Mouse (Mus musculus) brain, adult 2 months (tissue): ENCODE results near the gene Adh4.
"Not testable (repeated sequence)": the region's sequence is repeated elsewhere in the genome, so short reads cannot be mapped to it uniquely, and the experiment has no call there.

ENCODE experiments used
- DNase-seq: peaks from one replicate; pipeline ENCODE4 v3.0.0; 2011; ENCODE audit warnings: low read depth, low spot score

Gene Adh4

DNA sequence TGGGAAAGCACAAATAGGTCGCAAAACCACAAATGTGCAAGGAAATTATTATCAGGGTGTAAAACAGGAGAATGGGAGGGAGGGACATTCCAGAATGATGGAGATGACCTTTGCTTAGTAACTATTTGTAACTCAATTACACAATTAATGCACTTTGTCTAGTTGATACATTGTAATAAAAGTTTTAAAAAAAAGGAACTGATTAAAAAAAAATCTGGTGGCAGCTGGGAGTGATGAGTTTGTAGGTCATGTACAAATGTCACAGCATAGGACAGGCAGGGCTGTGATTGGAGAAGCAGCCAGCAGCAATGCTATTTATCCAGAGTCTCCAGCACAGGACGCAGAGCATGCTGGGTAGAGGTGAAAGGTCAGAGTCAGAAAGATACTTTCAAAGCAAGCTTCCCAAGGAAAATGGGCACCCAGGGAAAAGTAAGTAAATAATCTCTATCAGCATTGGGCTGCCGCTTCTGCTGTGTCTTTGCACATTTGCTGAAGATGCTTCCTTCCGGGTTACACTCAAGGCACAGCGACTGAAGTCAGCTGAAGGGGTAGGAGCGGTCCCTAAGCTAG, at the start of gene Adh4:
Gene Adh4 (plus strand): TSS at position 346 of the 570 bp plus-strand sequence.
- no peak for DNase-seq

DNA sequence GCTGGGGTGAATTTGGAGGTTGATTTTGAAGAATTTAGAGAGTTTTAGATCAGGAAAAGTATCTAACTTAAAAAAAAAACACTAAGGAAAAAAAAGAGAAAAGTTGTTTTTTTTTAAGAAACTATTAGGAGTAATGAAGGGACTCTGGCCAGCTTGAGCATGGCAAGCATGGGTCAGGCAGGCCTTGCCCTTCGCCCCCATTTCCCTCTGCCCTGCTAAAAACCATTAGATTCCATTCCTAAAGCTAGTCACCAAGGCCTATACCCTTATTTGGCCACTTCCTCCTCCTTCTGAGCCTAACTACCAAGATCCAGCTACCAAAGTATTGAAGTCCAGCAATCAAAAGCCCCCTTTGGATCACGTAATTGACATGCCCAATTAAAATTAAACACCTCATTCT, 49.1 kb upstream of the Adh4 start:
- no peak for DNase-seq

DNA sequence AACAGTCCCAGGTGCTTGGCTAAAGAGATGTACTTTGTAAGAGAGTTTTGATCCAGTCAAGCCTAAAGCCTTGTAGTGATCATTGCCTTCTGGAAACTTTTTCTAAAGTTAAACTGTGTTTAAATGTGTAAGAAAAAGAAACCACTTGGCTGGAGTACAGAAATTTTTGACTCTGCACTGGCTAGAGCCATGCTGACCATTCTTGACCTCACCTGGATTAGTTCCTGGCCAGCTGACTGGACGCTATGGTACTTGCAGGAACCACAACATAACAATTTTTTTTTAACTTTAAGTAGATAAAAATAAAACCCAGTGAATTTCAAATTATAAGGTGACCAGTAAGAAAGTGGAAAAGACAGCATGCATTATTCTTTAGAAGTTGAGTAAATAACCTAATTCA, 45.7 kb upstream of the Adh4 start:
- DNase-seq = no peak

DNA sequence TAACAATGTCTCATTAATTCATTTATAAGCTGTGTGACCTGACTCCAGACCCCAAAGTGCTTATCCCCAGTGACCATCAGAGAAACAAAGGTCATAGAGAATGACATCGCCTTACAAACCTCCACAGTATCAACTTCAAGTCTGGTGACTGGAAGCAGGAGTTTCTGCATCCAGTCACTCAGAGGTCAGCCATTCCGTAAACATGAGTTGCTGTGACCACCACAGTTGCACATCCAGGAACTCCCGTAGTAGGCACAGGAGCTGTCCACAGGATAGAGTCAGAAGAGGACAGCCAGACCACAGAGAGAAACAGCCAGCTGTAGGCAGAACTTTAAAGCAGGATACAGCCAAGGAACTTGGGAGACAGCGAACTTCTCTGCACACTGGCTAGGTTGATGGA, 45.0 kb upstream of the Adh4 start:
- DNase-seq = not testable (repeated sequence)

DNA sequence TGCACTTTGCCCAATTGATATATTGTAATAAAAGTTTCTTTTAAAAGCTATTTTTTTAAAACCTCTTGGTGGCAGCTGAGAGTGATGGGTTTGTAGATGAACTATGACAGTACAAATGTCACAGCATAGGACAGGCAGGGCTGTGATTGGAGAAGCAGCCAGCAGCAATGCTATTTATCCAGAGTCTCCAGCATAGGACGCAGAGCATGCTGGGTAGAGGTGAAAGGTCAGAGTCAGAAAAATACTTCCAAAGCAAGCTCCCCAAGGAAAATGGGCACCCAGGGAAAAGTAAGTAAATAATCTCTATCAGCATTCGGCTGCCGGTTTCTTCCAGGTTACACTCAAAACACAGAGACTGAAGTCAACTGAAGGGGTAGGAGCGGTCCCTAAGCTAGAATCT, 41.3 kb upstream of the Adh4 start:
- DNase-seq = no peak

DNA sequence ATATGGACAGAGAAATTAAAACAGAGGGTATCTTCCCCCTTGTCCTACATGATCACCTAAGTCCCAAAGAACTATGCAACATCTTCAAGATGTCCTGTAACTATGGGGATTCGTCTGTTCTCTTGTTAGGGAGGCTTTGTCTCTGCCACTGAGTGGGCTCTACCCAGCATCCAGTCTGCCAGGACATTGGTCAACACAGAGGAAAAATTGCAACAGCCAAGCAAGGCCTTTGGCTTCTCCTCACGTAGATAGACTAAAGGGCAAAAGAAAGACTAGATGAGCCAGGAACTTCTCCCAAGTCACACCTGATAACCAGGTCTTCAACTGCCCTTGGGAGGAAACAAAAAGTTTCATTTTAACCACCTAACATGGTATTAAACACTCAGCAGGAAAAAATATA, 40.1 kb upstream of the Adh4 start:
- DNase-seq = no peak

DNA sequence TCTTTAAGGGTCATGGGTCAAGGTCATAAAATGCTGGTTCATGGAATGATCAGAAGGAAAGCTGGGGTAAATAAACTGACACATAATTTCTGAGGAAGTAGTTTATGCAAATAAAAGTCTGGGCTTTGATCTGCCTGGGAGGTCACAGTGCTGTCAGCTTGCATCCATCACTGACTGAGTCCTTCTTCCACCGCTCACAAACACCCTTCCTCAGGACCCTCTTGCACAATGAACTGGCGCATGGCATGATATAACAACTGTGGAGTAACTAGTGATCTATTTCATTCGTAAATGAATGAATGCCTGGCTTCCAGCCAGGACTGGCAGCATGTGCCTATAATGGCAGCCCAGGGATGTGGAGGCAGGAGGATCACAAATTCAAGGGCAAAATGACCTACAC, 34.1 kb upstream of the Adh4 start:
- DNase-seq = no peak

DNA sequence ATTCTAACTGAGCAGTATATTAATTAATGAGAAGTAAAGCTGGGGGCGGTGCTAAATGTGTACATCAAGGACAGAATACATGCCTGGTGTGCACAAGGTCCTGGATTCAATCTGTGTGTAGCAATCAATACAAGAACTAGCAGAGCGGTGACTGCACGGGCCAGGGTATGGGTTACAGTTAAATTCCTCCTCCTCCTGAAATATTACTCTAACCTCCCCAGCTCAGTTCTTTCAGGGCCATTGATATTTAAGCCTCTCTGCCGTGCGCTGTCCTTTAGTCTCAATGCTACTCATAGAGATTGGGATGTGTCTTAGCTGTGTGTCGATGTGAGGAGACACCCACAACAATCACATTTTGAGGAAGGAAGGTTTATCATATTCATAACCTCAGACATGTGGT, 28.1 kb upstream of the Adh4 start:
- DNase-seq = no peak

DNA sequence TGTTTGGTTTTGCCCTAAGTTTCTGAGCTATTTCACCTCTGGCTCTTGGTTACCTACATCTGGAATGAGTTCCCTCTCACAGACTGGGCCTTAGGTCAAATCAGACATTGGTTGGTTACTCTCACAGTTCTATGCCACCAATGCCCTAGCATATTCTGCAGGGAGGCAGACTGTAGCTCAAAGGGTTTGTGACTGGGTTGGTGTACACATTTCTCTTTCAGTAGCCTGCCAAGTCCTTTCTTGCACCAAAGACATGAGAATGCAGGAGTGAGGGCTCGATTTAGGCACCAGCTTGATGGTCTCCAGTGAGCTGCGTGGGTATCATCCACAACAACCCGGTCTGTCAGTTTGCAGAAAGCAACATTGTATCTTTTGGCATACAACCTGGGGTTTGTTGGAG, 10.4 kb upstream of the Adh4 start:
- DNase-seq = no peak

DNA sequence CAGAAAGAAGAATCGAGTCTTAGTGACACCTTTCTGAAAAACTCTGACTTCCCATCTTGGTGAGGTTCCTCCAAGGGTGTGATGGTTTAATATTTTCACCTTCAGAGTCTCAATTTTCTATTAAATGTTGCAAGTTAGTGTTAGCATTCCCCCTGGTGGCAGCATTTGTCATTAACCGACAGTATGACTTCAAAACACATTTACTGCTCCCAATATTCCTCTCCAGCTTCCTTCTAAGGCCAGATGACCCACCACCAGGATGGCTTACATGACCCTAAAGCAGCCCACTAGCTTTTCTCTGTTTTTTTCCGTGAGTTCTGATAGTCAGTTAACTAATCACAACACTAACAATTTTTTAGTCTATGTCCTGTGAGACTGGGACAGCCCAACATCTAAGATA, 9.9 kb upstream of the Adh4 start:
- peak; percentile 62 for DNase-seq

DNA sequence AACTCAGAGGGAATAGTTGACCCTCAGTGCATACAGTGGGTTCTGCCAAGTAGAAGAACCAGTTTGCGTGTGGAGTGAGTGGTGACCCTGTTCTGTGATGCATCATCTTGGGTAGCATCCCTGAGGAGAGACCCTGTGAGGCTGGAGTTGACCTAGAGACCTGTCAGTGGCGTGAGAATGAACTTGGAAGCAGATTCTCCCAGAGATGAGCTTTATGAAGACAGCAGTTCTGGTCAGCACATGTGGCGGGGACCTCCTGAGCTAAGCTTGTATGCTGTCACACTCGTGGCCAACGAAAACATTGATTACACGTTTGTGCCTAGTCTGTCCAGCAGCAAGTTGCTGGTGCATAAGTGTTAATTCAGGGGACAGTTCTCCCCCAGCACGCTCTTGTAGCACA, 9.4 kb upstream of the Adh4 start:
- no peak for DNase-seq

DNA sequence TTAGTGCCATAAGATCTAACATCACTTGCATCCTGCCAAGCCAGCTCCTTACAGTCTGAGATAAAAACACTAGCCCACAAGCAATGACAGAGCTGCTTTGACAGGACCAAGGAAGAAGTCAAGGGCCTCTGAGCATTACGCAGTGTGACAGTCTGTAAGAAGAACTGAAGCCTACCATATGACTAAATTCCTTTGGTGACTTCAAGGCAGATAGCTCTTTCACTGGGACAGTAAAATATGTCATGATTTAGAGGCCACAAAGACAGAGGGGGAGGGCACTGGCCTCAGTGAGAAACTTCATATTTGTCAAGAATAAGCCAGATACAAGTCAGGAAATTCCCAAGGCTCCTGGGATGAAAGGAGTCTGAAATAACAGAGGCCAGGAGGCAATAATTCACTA, 7.3 kb upstream of the Adh4 start:
- DNase-seq = no peak

DNA sequence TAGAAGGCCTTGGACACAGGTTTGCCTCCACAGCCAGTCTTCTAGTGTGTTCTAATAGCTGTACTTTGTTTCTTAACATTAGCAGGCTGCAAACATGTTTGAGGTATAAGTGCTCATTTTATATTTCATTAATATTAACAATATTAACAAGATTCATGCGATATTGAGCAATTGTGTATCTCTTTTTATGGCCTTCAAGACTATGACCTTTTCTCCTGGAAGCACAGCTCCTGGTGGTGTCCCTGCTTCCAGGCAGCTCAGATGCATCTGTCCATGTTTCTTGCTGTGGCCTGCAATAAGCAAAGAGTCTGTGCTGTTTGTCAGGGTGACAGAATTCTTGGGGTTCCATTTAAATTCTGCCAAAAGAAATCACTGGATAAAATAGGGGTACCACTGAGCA, 5.7 kb upstream of the Adh4 start:
- DNase-seq = no peak

DNA sequence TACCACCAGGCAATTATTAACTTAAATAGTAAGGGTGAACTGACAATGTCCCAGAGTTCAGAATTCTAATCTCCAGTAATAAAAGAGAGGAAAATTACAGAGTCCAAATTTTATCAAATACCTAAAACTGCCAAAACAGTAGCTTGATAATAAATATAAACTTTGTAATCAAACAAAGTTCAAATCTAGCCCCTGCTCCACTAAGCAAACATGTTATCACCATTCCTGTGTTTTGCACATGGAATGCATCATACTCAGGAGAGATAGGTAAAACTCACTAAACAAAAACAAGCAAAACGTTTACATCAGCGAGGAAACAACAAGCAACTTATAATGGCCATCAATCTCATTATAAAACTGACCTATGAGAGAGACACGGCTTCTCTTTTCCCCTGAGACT, 5.1 kb upstream of the Adh4 start:
- DNase-seq = no peak

DNA sequence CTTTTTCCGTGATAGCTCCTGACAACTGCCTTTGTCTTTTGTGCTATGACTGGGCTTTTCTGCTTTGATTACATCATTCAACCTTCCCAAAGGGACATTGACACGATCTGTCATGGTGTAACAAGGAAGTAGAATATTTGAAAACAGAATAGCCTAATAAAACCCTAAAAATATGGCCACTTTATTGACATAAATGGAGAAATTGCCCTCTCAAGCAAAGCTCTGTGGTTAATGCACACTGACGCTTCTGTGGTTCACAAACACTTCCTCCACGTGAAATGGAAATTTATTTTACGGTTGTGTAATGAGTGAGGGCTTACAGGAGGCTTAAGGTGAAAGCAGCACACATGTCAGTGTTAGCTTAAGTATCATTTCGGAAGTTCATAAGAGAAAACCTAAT, 4.1 kb downstream of the Adh4 start:
- no peak for DNase-seq

DNA sequence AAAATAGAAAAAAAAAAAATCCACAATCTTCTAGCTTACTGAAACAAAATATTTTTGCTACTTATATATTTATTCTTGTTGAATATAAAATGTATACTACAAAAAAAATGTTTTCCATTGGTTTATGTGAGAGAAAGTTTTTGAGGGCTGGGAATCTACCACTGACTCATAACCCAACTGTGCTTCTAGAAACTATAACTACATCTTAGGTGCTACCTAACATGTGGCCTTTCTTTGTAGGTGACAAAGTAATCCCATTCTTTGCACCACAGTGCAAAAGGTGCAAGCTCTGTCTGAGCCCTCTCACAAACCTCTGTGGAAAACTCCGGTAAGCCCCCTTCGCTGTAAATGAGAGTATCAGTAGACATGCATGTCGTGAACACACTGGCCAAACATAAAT, 5.1 kb downstream of the Adh4 start:
- no peak for DNase-seq

DNA sequence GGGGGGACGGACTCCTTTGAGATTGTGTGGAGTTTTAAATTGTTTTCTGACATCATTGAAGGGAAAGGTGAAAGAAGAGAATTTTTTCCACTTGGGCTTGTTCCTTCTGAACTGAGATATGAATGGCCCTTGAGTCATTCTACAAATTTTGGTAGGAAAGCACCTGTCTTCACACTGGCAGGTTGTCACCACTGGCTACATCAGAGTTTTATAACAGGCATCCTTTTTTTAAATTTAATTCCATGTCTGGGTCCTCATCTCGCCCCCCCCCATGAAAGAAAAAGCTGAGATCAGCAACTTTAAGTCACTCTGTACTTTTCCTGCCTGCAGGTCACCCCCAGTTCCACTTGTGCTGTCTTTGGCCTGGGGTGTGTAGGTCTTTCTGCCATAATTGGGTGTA, 8.4 kb downstream of the Adh4 start:
- DNase-seq = no peak

DNA sequence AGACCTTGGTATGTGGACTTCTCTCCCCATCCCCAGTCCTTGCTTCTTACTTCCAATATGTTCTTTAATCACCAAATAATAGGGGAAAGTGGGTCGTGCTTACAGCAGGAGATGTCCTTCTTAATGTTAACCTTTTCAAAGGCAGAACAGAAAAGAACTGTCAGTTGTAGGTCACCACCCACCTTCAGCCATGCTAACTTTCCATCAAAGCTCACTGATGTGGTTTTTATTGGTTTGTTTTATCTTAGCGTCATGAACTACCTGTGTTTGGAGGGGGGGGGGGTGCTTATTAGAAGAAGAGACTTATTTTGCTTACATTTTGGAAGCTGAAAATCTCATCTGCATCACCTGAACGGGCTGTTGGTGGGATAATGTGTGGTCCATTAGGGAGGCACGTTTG, 9.0 kb downstream of the Adh4 start:
- DNase-seq = no peak

DNA sequence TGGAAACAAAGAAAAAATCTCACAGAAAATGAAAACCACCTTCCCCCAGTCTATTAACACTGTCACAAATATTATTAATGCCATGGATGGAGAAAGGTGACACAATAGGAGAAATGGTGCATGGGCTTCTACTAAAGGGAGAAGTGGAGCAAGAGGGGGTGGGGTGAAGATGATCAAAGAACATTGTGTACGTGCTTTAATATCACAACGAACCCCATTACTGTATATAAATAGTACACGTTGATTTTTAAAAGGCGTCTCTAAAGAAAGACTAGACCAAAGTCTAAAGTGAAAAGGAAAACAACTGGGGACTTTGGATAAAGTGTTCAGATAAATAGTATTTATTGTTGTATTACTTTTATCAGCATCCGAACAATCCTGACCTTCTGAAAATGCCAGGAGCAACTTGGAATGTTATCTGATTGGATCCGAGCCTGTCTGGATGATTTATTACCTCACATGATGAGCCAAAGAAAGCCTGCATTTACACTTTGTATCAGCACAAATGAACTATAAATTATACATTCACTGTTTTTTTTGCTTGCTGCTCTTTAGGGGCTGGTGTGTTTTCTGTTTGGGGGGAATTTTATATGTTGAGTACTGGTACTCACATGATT, 15.2 kb downstream of the Adh4 start:
- DNase-seq = no peak

DNA sequence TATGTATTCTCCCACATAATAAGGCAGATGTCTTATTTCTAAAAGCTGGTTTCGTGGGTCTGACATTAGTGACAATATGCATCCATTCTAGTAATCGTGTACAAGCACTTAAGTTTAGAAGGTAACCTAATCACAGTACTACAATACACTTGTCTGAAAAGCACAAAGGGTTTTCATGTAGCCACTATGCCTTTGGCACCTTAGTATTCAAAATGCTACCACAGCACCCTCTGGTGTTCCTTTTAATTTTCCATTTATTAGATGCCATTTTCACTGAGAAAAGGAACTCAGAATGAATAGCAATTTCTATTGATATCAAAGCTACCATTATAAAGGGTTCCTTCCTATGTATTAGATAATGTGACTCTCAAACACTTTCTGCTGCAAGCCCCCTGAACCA, 16.6 kb downstream of the Adh4 start:
- peak; percentile 51 for DNase-seq

DNA sequence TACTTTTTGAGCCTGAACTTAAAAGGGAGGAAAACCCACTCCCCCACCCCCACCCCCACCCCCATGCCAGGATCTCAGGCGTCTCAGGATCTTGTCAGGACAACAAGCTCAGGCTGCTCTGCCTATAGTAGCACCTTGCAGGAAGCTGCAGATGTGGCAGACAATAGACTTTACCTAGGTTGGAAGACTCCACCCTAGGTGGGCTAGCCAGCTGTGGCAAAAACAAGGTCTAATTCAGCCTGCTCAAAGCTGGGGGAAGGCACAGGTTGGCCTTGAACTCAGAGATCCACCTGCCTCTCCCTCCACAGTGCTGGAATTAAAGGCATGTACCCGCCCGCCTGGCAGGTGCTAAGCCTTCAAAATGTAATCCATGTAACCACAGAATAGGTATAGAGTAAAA, 23.4 kb downstream of the Adh4 start:
- DNase-seq = no peak

DNA sequence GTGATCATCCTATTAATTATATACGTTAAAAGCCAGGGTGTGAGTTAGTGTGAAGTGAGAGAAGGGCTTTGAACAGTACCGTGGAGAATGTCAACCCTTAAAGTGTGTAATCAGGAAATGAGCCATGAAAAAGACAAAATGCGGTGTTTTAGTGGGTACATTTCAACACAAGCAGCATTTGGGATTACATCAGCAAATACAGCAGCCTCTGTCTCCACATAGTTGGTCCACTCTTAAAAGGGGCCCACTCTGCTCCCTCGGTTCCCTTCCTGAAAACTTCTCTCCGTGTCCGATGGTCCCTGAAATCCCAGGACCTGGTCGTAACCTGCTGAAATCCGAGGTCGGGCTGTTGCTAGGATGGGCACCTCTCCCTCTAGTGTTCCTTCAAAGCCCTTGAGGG, 26.9 kb downstream of the Adh4 start:
- no peak for DNase-seq

DNA sequence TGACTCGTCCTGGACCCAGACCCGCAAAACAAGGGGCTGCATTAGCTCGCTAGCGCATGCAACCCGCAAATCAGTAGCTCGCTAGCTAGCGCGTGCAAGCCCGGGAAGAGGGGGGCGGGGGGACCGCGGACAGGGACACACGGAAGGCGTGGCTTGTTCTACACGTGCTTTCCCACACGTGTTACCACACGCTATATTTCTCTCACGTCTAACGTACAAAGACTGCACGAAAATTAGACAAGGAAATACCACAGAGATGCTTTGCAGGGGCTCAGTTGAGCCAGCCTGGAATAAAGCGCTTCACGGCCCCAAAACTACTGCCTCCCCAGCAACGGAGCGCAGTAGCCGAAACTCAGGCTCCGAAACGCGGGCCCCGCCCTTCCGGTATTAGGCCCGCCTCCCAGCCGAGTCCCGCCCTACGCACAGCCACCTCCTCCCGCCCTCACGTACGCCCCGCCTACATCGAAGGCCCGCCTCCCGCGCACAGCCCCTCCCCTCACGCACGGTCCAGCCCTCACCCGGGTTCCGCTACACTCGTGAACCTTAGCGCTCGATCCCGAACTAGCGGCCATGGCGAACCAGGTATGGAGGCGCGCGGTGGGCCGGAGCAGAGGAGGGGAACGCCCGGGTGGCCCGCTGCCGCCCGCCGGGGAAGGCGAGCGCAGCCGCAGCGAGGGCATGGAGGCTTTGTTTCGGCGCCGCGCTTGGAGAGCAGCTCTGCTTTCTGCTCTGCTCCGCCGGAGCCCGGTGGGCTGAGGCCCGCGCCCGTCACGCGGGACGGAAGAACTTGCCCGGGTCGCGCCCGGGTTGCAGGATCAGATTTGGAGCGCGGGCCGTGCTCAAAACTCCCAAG, 27.6 kb downstream of the Adh4 start, which contains the start of gene Adh5:
Gene Adh5 (plus strand): TSS at position 482 of the 853 bp plus-strand sequence.
- DNase-seq = peak; percentile 98
